Mouse (Mus musculus) limb, embryonic 11.5 days (tissue): ENCODE measurements at regions not wholly inside any gene's neighbourhood (a gene's known extent, or its start where the extent isn't known, plus 50 kb on each side); places are given as distances from the start of the nearest gene placed in this dataset.

Experiments used
- ATAC-seq: fragments of 200-750 bp; cut with Nextera tagmentation; 2 replicates; pipeline ENCODE4 v1.8.0; 2017; ENCODE audit warnings: low read depth; ENCODE audit not compliant: insufficient number of reproducible peaks, low FRiP score, low TSS enrichment
- DNase-seq: peaks from one replicate; pipeline ENCODE4 v3.0.0-alpha.2; 2015; ENCODE audit warnings: low spot score
- H3K27ac ChIP-seq: fragments of 300-500 bp; sonication (generic); replicated peaks from 2 replicates; pipeline ENCODE4 v1.5.1; 2014; ENCODE audit warnings: low read depth, mild to moderate bottlenecking, low read length
- H3K27me3 ChIP-seq: fragments of 300-500 bp; sonication (generic); 2 replicates; pipeline ENCODE4 v1.6.1; 2014; ENCODE audit warnings: mild to moderate bottlenecking, low read length, mixed read lengths; ENCODE audit not compliant: control insufficient read depth, insufficient read depth
- H3K36me3 ChIP-seq: fragments of 300-500 bp; sonication (generic); 2 replicates; pipeline ENCODE4 v1.6.1; 2014; ENCODE audit warnings: mild to moderate bottlenecking, low read length, moderate library complexity, mixed read lengths; ENCODE audit not compliant: control insufficient read depth, insufficient read depth
- H3K4me1 ChIP-seq: fragments of 300-500 bp; sonication (generic); 2 replicates; pipeline ENCODE4 v1.6.1; 2014; ENCODE audit warnings: low read length, mixed read lengths; ENCODE audit not compliant: control insufficient read depth, insufficient read depth
- H3K4me2 ChIP-seq: fragments of 300-500 bp; sonication (generic); 2 replicates; pipeline ENCODE4 v1.6.1; 2014; ENCODE audit warnings: low read depth, mild to moderate bottlenecking, moderate library complexity; ENCODE audit not compliant: severe bottlenecking
- H3K4me3 ChIP-seq: fragments of 300-500 bp; sonication (generic); 2 replicates; pipeline ENCODE4 v1.5.1; 2014; ENCODE audit warnings: low read depth, low read length
- H3K9ac ChIP-seq: fragments of 300-500 bp; sonication (generic); 2 replicates; pipeline ENCODE4 v1.6.1; 2014; ENCODE audit warnings: mild to moderate bottlenecking, low read length
- H3K9me3 ChIP-seq: fragments of 300-500 bp; sonication (generic); 2 replicates; pipeline ENCODE4 v1.6.1; 2016; ENCODE audit warnings: low read length; ENCODE audit not compliant: control insufficient read depth
- WGBS: fragments of 180-500 bp; shearing (Covaris S2); extraction: QIAGEN DNeasy Blood & Tissue Kit; methylation state at CpG from one replicate; pipeline ENCODE4 v1.1.7; 2014; 5-methylcytosine and 5-hydroxymethylcytosine counted together

DNA sequence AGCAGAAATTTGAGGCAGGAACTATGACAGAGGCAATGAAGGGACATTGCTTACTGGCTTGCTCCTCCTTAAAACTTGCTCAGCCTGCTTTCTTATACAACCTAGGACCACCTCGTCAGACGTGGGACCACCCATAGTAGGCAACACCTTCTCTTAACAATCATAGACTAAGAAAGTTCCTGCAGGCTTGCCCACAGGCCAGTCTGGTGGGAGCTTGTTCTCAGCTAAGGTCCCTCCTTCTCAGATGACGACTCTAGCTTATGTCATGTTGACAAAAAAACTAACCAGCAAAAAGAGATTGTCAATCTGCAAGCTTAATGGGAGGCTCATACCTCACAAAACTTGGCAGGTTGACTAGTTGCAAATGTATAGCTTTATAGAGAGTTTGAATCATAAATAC, 56.5 kb upstream of the Lsm6 start:
- ATAC-seq: no peak
- H3K9me3 ChIP-seq: no peaks in the 10 kb centered on the region
- WGBS: 77% methylated on average over 3 of the region's 3 CpGs

DNA sequence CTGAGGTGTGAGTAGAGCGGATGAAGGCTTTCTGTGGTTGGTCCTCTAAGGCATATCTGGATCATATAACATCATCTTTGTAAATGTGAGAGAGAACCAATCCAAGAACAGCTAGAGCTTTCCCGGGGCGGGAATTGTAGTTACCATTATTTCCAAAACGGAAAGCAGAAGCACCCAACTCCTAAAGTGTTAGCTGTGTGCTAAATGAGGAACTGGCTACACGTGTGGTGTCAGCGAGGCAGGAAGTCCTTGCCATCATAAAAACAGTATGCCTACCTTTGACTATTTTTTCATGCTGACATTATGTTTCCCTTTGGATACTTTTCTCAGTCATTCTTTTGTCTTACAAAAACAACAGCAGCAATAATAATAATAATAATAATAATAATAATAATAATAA, 68.8 kb upstream of the Lsm6 start:
- ATAC-seq: no peak

More for the DNA sequence above, 56.5 kb upstream of the Lsm6 start:
- Histone ChIP-seq H3K4me1 (no peaks in the 10 kb centered on the region), H3K4me2 (no peak overlapping the region), H3K27ac (no peak overlapping the region), H3K9ac (no peak overlapping the region), H3K36me3 (no peaks in the 10 kb centered on the region), H3K27me3 (no peaks in the 10 kb centered on the region), H3K4me3 (no peak overlapping the region)
- DNase-seq: no peak

GRCm38 (mm10) chr8:78890571-78890970, 69.6 kb upstream of the Lsm6 start:
- Histone ChIP-seq H3K27me3 (no peaks in the 10 kb centered on the region), H3K4me2 (no peak overlapping the region), H3K4me3 (no peak overlapping the region), H3K9me3 (no peaks in the 10 kb centered on the region), H3K4me1 (no peaks in the 10 kb centered on the region), H3K27ac (no peak overlapping the region), H3K9ac (no peak overlapping the region), H3K36me3 (no peaks in the 10 kb centered on the region)
- ATAC-seq (no peak), DNase-seq (no peak)
- 82% methylated on average over 4 of the region's 4 CpGs for WGBS

More for the DNA sequence above, 68.8 kb upstream of the Lsm6 start:
- no peak overlapping the region for H3K4me3 ChIP-seq
- no peak overlapping the region for H3K9ac ChIP-seq
- 91% methylated on average over 6 of the region's 6 CpGs for WGBS
- no peak for DNase-seq
- H3K36me3 ChIP-seq: no peaks in the 10 kb centered on the region
- H3K4me1 ChIP-seq: no peaks in the 10 kb centered on the region
- no peak overlapping the region for H3K27ac ChIP-seq
- no peaks in the 10 kb centered on the region for H3K9me3 ChIP-seq
- no peaks in the 10 kb centered on the region for H3K27me3 ChIP-seq
- H3K4me2 ChIP-seq: no peak overlapping the region

DNA sequence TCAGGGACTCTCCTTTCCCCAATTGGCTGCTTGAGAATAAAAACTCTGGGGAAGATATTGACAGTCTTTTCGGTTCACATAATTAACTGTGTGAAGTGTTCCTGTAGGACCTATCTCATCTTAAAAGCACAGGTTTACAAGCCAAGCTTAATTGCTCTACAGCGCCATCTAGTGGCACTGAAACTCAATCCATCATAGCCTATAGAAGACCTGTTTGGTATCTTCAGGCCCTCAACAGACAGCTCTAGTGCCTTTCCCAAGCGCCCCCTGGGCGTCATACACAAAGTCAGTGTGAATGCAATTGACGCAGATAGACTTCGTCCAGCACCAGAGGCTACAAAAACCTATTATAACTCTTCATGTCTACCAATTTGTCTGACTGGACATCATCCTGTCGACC, 78.9 kb upstream of the Lsm6 start:
- peak; percentile 83 for DNase-seq
- H3K4me3 ChIP-seq: no peak overlapping the region
- H3K36me3 ChIP-seq: no peaks in the 10 kb centered on the region
- H3K4me2 ChIP-seq: no peak overlapping the region
- no peaks in the 10 kb centered on the region for H3K27me3 ChIP-seq
- no peak for ATAC-seq
- H3K9me3 ChIP-seq: no peaks in the 10 kb centered on the region
- no peak overlapping the region for H3K9ac ChIP-seq
- H3K27ac ChIP-seq: no peak overlapping the region
- H3K4me1 ChIP-seq: no peaks in the 10 kb centered on the region
- WGBS: 37% methylated on average over 7 of the region's 7 CpGs

GRCm38 (mm10) chr8:78903034-78903433, 82.1 kb upstream of the Lsm6 start:
- Histone ChIP-seq H3K36me3 (no peaks in the 10 kb centered on the region), H3K4me3 (no peak overlapping the region), H3K4me1 (no peaks in the 10 kb centered on the region), H3K9me3 (no peaks in the 10 kb centered on the region), H3K4me2 (no peak overlapping the region), H3K27ac (no peak overlapping the region), H3K9ac (no peak overlapping the region), H3K27me3 (no peaks in the 10 kb centered on the region)
- no peak for DNase-seq
- WGBS: 93% methylated on average over 1 of the region's 1 CpGs
- no peak for ATAC-seq

DNA sequence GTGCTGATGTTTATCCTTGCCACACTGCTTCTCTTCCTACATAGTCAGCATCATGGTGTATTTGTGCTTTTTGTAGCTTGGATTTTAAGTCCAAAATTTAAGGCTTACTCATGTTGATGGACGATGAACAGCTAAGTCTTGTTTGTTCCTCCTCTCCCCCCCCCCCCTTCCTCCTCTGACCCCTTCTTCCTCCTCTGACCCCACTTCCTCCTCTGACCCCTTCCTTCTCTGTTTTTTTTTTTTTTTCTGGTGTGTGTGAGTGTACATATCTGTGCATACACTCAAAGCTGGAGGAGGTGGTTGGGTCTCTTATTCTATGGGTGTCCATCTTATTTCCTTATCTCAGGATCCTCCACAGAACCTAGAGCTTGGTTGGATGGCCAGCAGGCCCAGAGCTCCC, 87.0 kb upstream of the Lsm6 start:
- no peaks in the 10 kb centered on the region for H3K27me3 ChIP-seq
- H3K4me1 ChIP-seq: no peaks in the 10 kb centered on the region
- no peak overlapping the region for H3K9ac ChIP-seq
- no peak overlapping the region for H3K4me2 ChIP-seq
- H3K9me3 ChIP-seq: no peaks in the 10 kb centered on the region
- ATAC-seq (no peak), DNase-seq (no peak)
- no peak overlapping the region for H3K27ac ChIP-seq
- no peaks in the 10 kb centered on the region for H3K36me3 ChIP-seq
- no peak overlapping the region for H3K4me3 ChIP-seq
- WGBS: 77% methylated on average over 1 of the region's 1 CpGs

GRCm38 (mm10) chr8:78911288-78911873, 90.4 kb upstream of the Lsm6 start:
- Histone ChIP-seq H3K27me3 (no peaks in the 10 kb centered on the region), H3K9ac (no peak overlapping the region), H3K4me3 (no peak overlapping the region), H3K9me3 (no peaks in the 10 kb centered on the region), H3K4me1 (no peaks in the 10 kb centered on the region), H3K4me2 (no peak overlapping the region), H3K27ac (no peak overlapping the region), H3K36me3 (no peaks in the 10 kb centered on the region)
- DNase-seq (no peak), ATAC-seq (no peak)
- WGBS: 91% methylated on average over 11 of the region's 11 CpGs

DNA sequence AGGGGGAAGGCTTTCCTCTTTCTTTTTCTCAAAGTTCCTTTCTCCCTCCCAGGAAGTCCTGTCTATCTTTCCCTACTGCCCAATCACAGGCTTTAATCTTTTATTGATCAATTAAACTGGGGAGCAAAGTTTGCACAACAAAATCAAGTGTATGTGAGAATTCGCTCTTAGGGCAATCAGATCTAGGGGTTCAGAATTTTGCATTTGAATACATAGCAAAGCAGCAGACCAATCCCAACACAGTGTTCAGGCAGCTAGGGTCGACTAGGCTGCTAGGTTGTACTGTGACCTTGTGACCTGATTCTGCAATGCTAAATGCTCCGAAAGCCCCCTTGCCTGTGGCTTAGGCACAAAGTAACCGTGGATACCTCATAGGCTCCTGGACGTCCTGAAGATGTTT, 91.5 kb upstream of the Lsm6 start:
- 48% methylated on average over 5 of the region's 5 CpGs for WGBS

DNA sequence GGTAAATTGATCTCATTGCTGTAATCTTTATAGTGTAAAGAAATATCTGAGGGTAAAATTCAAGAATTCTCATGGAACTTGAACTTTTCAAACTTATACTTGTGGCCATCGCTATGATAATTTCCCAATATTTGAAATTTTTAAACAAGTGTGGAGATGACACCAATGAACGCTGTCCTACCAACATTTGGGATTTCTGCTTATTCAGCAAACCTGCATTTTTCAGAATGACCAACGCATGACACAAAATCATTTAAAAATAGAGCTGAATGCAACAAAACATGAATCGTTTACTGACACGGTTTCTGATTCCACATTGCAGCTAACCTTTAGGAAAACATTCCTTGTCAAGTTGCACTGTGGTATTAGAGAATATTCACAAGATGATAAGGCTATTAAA, 92.9 kb upstream of the Lsm6 start:
- H3K4me3 ChIP-seq: no peak overlapping the region
- H3K36me3 ChIP-seq: no peaks in the 10 kb centered on the region
- H3K27ac ChIP-seq: no peak overlapping the region
- H3K4me1 ChIP-seq: no peaks in the 10 kb centered on the region
- H3K9me3 ChIP-seq: no peaks in the 10 kb centered on the region
- no peak for ATAC-seq
- WGBS: 95% methylated on average over 5 of the region's 5 CpGs
- no peak for DNase-seq
- H3K4me2 ChIP-seq: no peak overlapping the region
- H3K27me3 ChIP-seq: no peaks in the 10 kb centered on the region
- H3K9ac ChIP-seq: no peak overlapping the region

More for the DNA sequence above, 91.5 kb upstream of the Lsm6 start:
- H3K4me3 ChIP-seq: no peak overlapping the region
- H3K4me2 ChIP-seq: no peak overlapping the region
- no peak overlapping the region for H3K27ac ChIP-seq
- no peak for ATAC-seq
- H3K27me3 ChIP-seq: no peaks in the 10 kb centered on the region
- H3K4me1 ChIP-seq: no peaks in the 10 kb centered on the region
- no peaks in the 10 kb centered on the region for H3K9me3 ChIP-seq
- no peak overlapping the region for H3K9ac ChIP-seq
- DNase-seq: no peak
- no peaks in the 10 kb centered on the region for H3K36me3 ChIP-seq
